1 mouse cellular context compared by ENCODE assay signal in genomic region chr19:53414650-53415049, GRCm38 (mm10).
TF ChIP-seq lines count a peak whose summit lies in the region.

No protein-coding gene starts in this region.

TF ChIP-seq in MEL, 35 proteins besides CTCF, POLR2A, EP300 and RAD21 (continued from another document):
- TF ChIP-seq TCF12 (IDR thresholded peaks at IDR 0.05; ENCODE audit: low read depth, low read length) (peak; percentile 81), GABPA (IDR thresholded peaks at IDR 0.05; ENCODE audit: low read depth, low read length) (no peak), POLR2AphosphoS2 (IDR thresholded peaks at IDR 0.05; ENCODE audit: low read length) (0 out of 2 replicates have a peak, but pooled peaks have one; percentile 30), USF2 (IDR thresholded peaks at IDR 0.05; ENCODE audit: borderline replicate concordance in 1 of 2, insufficient read depth in 1 of 2, low read depth in 1 of 2, low read length in 2 of 2) (no peak), MAZ (IDR thresholded peaks at IDR 0.05; ENCODE audit: low read depth, low read length) (0 out of 2 replicates have a peak, but pooled peaks have one; percentile 40), MYB (IDR thresholded peaks at IDR 0.05; ENCODE audit: low read depth, low read length) (peak; percentile 63; the same call in 1 of the 2 replicates), ZNF384 (IDR thresholded peaks at IDR 0.05; ENCODE audit: low read depth, low read length) (no peak), MEF2A (IDR thresholded peaks at IDR 0.05; ENCODE audit: extremely low read depth, insufficient replicate concordance, low read depth, low read length, poor library complexity, severe bottlenecking) (peak; percentile 22; the same call in 1 of the 2 replicates), ETS1 (IDR thresholded peaks at IDR 0.05; ENCODE audit: low read depth, low read length) (peak; percentile 93), ZC3H11A (IDR thresholded peaks at IDR 0.05; ENCODE audit: low read depth, low read length) (no peak), NRF1 (IDR thresholded peaks at IDR 0.05; ENCODE audit: insufficient read depth, low read depth, low read length, poor library complexity, severe bottlenecking) (no peak), MYC (IDR thresholded peaks at IDR 0.05; ENCODE audit: low read depth, low read length) (peak; percentile 100), BHLHE40 (IDR thresholded peaks at IDR 0.05; ENCODE audit: borderline replicate concordance, low read depth, low read length) (peak; percentile 99), CHD2 (IDR thresholded peaks at IDR 0.05; ENCODE audit: low read length) (no peak), USF1 (IDR thresholded peaks at IDR 0.05; ENCODE audit: low read depth, low read length) (peak; percentile 61), MXI1 (IDR thresholded peaks at IDR 0.05; ENCODE audit: low read depth, low read length) (peak; percentile 98), MAX (IDR thresholded peaks at IDR 0.05; ENCODE audit: low read length) (peak; percentile 99), NELFE (IDR thresholded peaks at IDR 0.05; ENCODE audit: low read depth, low read length) (0 out of 2 replicates have a peak, but pooled peaks have one; percentile 13), SMC3 (IDR thresholded peaks at IDR 0.05; ENCODE audit: low read depth, low read length) (no peak), ELF1 (IDR thresholded peaks at IDR 0.05; ENCODE audit: low read depth, low read length) (peak; percentile 66), GATA1 (IDR thresholded peaks at IDR 0.05; ENCODE audit: low read depth, low read length) (peak; percentile 94), UBTF (IDR thresholded peaks at IDR 0.05; ENCODE audit: borderline replicate concordance, insufficient read depth, low read depth, low read length) (no peak), HCFC1 (IDR thresholded peaks at IDR 0.05; ENCODE audit: low read depth, low read length) (peak; percentile 29; the same call in 1 of the 2 replicates), ZMIZ1 (IDR thresholded peaks at IDR 0.05; ENCODE audit: low read depth, low read length) (peak; percentile 88), E2F4 (IDR thresholded peaks at IDR 0.05; ENCODE audit: borderline replicate concordance, low read depth, low read length) (no peak), MAFK (IDR thresholded peaks at IDR 0.05; ENCODE audit: borderline replicate concordance, low read depth, low read length) (no peak), CHD1 (IDR thresholded peaks at IDR 0.05; ENCODE audit: low read depth, low read length) (no peak), JUND (IDR thresholded peaks at IDR 0.05; ENCODE audit: low read depth, low read length) (no peak), SIN3A (IDR thresholded peaks at IDR 0.05; ENCODE audit: low read length) (peak; percentile 95), RCOR1 (IDR thresholded peaks at IDR 0.05; ENCODE audit: low read depth, low read length) (peak; percentile 85), TAL1 (IDR thresholded peaks at IDR 0.05; ENCODE audit: low read length) (peak; percentile 78), ZKSCAN1 (IDR thresholded peaks at IDR 0.05; ENCODE audit: low read depth, low read length) (no peak), TBP (IDR thresholded peaks at IDR 0.05; ENCODE audit: low read depth, low read length) (peak; percentile 86), POLR2AphosphoS5 (IDR thresholded peaks at IDR 0.05; ENCODE audit: borderline replicate concordance, low read depth, low read length) (peak; percentile 88; the same call in 1 of the 2 replicates)
